Mouse (Mus musculus): Measurements from ENCODE around the gene Hrasls5. TPM values are rescaled to one million over a fixed set of nuclear protein-coding genes. Genes with fewer than 3 reads are reported as not detected.
A peak's percentile ranks its signal among the peaks of the same experiment; 100 is the strongest.

The Hrasls5 gene
- total and polyA plus RNA-seq, 3 experiments, result not detected

GRCm38 (mm10) chr19:7633786-7634185 lies 21.4 kb downstream of the Hrasls5 start:
- H3K4me1 ChIP-seq (ENCODE audit: control insufficient read depth in 1 of 2, insufficient read depth in 2 of 2), result no peaks in the 10 kb centered on the region
- dilution Hi-C loops (cut with MboI; ENCODE audit: extremely low pct_ligation_motif_present, extremely low pct_unique_long_range_greater_than_20kb, low sequenced_read_pairs) (no loop called here), in situ Hi-C loops (cut with MboI; ENCODE audit: low pct_ligation_motif_present, low pct_unique_long_range_greater_than_20kb, low sequenced_read_pairs) (no loop called here)
- no peak for DNase-seq (ENCODE audit: extremely low read depth)
- H3K79me2 ChIP-seq (replicated peaks; ENCODE audit: control insufficient read depth, extremely low read depth, insufficient read depth, poor library complexity, severe bottlenecking), result no peaks in the 10 kb centered on the region
- no peak for TF ChIP-seq TBP (conservative IDR thresholded peaks at IDR 0.05; ENCODE audit: low read depth, low read length)
- no peak for TF ChIP-seq IRF4 (IDR thresholded peaks at IDR 0.05; ENCODE audit: low read depth, low read length)
- TF ChIP-seq ZC3H11A (IDR thresholded peaks at IDR 0.05; ENCODE audit: low read depth, low read length), result no peak
- TF ChIP-seq ZNF384 (IDR thresholded peaks at IDR 0.05; ENCODE audit: low read depth, low read length), result no peak
- TF ChIP-seq E2F4 (IDR thresholded peaks at IDR 0.05; ENCODE audit: insufficient replicate concordance, low read depth, low read length), result no peak
- H3K27ac ChIP-seq (ENCODE audit: insufficient read depth, low read depth), result no peak overlapping the region
- no peaks in the 10 kb centered on the region for H3K9me3 ChIP-seq (replicated peaks; ENCODE audit: low read length)
- H3K9ac ChIP-seq (ENCODE audit: insufficient read depth, low read depth), result no peak overlapping the region
- no peak overlapping the region for H3K4me3 ChIP-seq (replicated peaks in 1 of 3; ENCODE audit: low read depth in 2 of 3, low read length in 2 of 3, poor library complexity in 1 of 3)
- H3K36me3 ChIP-seq (replicated peaks in 1 of 2; ENCODE audit: control insufficient read depth in 1 of 2, insufficient read depth in 1 of 2, low read length in 1 of 2), result no peaks in the 10 kb centered on the region
- H3K4me2 ChIP-seq (ENCODE audit: insufficient read depth, low read depth, poor library complexity, severe bottlenecking), result no peak overlapping the region
- no peaks in the 10 kb centered on the region for H3K27me3 ChIP-seq (replicated peaks)

GRCm38 (mm10) chr19:7648913-7649666 lies 36.7 kb downstream of the Hrasls5 start:
- no peaks in the 10 kb centered on the region for H3K79me2 ChIP-seq (replicated peaks; ENCODE audit: control insufficient read depth, extremely low read depth, insufficient read depth, poor library complexity, severe bottlenecking)
- H3K4me1 ChIP-seq (ENCODE audit: control insufficient read depth in 1 of 2, insufficient read depth in 2 of 2), result no peaks in the 10 kb centered on the region
- H3K9ac ChIP-seq (ENCODE audit: insufficient read depth, low read depth), result no peak overlapping the region
- no peaks in the 10 kb centered on the region for H3K27me3 ChIP-seq (replicated peaks)
- no peak for DNase-seq (ENCODE audit: extremely low read depth)
- in situ Hi-C loops (cut with MboI; ENCODE audit: low pct_ligation_motif_present, low pct_unique_long_range_greater_than_20kb, low sequenced_read_pairs) (no loop called here), dilution Hi-C loops (cut with MboI; ENCODE audit: extremely low pct_ligation_motif_present, extremely low pct_unique_long_range_greater_than_20kb, low sequenced_read_pairs) (no loop called here)
- H3K4me2 ChIP-seq (ENCODE audit: insufficient read depth, low read depth, poor library complexity, severe bottlenecking), result no peak overlapping the region
- no peaks in the 10 kb centered on the region for H3K9me3 ChIP-seq (replicated peaks; ENCODE audit: low read length)
- TF ChIP-seq MAX (IDR thresholded peaks at IDR 0.05; ENCODE audit: low read length) (no peak), ZKSCAN1 (IDR thresholded peaks at IDR 0.05; ENCODE audit: borderline replicate concordance, low read depth, low read length) (no peak), ZNF384 (IDR thresholded peaks at IDR 0.05; ENCODE audit: low read depth, low read length) (peak; percentile 46), TCF12 (IDR thresholded peaks at IDR 0.05; ENCODE audit: low read depth, low read length) (no peak)
- H3K4me3 ChIP-seq (replicated peaks in 1 of 3; ENCODE audit: low read depth in 2 of 3, low read length in 2 of 3, poor library complexity in 1 of 3), result no peak overlapping the region
- no peaks in the 10 kb centered on the region for H3K36me3 ChIP-seq (replicated peaks in 1 of 2; ENCODE audit: control insufficient read depth in 1 of 2, insufficient read depth in 1 of 2, low read length in 1 of 2)
- H3K27ac ChIP-seq (ENCODE audit: insufficient read depth, low read depth), result no peak overlapping the region

- no peaks in the 10 kb centered on the region for H3K4me1 ChIP-seq (ENCODE audit: control insufficient read depth in 1 of 2, insufficient read depth in 2 of 2)
- in situ Hi-C loops (cut with MboI; ENCODE audit: low pct_ligation_motif_present, low pct_unique_long_range_greater_than_20kb, low sequenced_read_pairs), result no loop called here
Measured at GRCm38 (mm10) chr19:7672033-7672432, 59.7 kb downstream of the Hrasls5 start.

More at GRCm38 (mm10) chr19:7672033-7672432, 59.7 kb downstream of the Hrasls5 start:
- no peak for TF ChIP-seq GABPA (IDR thresholded peaks at IDR 0.05; ENCODE audit: insufficient replicate concordance, low read depth, low read length)
- TF ChIP-seq TCF12 (IDR thresholded peaks at IDR 0.05; ENCODE audit: low read depth, low read length), result no peak
- TF ChIP-seq UBTF (IDR thresholded peaks at IDR 0.05; ENCODE audit: low read depth, low read length), result no peak
- no peak for TF ChIP-seq E2F4 (IDR thresholded peaks at IDR 0.05; ENCODE audit: insufficient replicate concordance, low read depth, low read length)
- TF ChIP-seq CTCF (conservative IDR thresholded peaks at IDR 0.05 in 1 of 2, IDR thresholded peaks at IDR 0.05 in 1 of 2; ENCODE audit: low read depth in 2 of 2, low read length in 2 of 2), result no peak
- TF ChIP-seq ELF1 (IDR thresholded peaks at IDR 0.05; ENCODE audit: low read depth, low read length), result no peak
- TF ChIP-seq ZC3H11A (IDR thresholded peaks at IDR 0.05; ENCODE audit: low read depth, low read length), result no peak
- Histone ChIP-seq H3K4me3 (replicated peaks in 1 of 3; ENCODE audit: low read depth in 2 of 3, low read length in 2 of 3, poor library complexity in 1 of 3) (no peak overlapping the region), H3K4me2 (ENCODE audit: insufficient read depth, low read depth, poor library complexity, severe bottlenecking) (no peak overlapping the region), H3K79me2 (replicated peaks; ENCODE audit: control insufficient read depth, extremely low read depth, insufficient read depth, poor library complexity, severe bottlenecking) (no peaks in the 10 kb centered on the region), H3K27ac (ENCODE audit: insufficient read depth, low read depth) (no peak overlapping the region), H3K27me3 (replicated peaks) (no peaks in the 10 kb centered on the region), H3K36me3 (replicated peaks in 1 of 2; ENCODE audit: control insufficient read depth in 1 of 2, insufficient read depth in 1 of 2, low read length in 1 of 2) (no peaks in the 10 kb centered on the region), H3K9me3 (replicated peaks; ENCODE audit: low read length) (no peaks in the 10 kb centered on the region), H3K9ac (ENCODE audit: insufficient read depth, low read depth) (no peak overlapping the region)
- dilution Hi-C loops (cut with MboI; ENCODE audit: extremely low pct_ligation_motif_present, extremely low pct_unique_long_range_greater_than_20kb, low sequenced_read_pairs), result no loop called here
- DNase-seq (ENCODE audit: extremely low read depth), result no peak

Data from CH12.LX (cell line).